Mouse (Mus musculus) lung, embryonic 16.5 days (tissue): ENCODE data around the gene Fstl4. TPM values are rescaled to one million over a fixed set of nuclear protein-coding genes. Genes with fewer than 3 reads are reported as not detected.

Source experiments
- ATAC-seq: fragments of 200-750 bp; cut with Nextera tagmentation; 2 replicates; pipeline ENCODE4 v1.8.0; 2017; ENCODE audit warnings: low read depth, mild to moderate bottlenecking, moderate library complexity
- H3K27ac ChIP-seq: fragments of 300-500 bp; sonication (generic); 2 replicates; pipeline ENCODE4 v1.5.1; 2014; ENCODE audit warnings: mild to moderate bottlenecking, control low read depth, low read length
- H3K27me3 ChIP-seq: fragments of 300-500 bp; sonication (generic); 2 replicates; pipeline ENCODE4 v1.6.1; 2014; ENCODE audit warnings: low read depth, low read length, mixed read lengths; ENCODE audit not compliant: control insufficient read depth, insufficient read depth
- H3K36me3 ChIP-seq: fragments of 300-500 bp; sonication (generic); 2 replicates; pipeline ENCODE4 v1.6.1; 2014; ENCODE audit warnings: low read length; ENCODE audit not compliant: control insufficient read depth, insufficient read depth
- H3K4me1 ChIP-seq: fragments of 300-500 bp; sonication (generic); replicated peaks from 2 replicates; pipeline ENCODE4 v1.6.1; 2014; ENCODE audit warnings: low read length, mixed read lengths; ENCODE audit not compliant: control insufficient read depth, insufficient read depth
- H3K4me2 ChIP-seq: fragments of 300-500 bp; sonication (generic); 2 replicates; pipeline ENCODE4 v1.6.1; 2014; ENCODE audit warnings: low read depth, low read length, control low read depth
- H3K4me3 ChIP-seq: fragments of 300-500 bp; sonication (generic); 2 replicates; pipeline ENCODE4 v1.5.1; 2014; ENCODE audit warnings: mild to moderate bottlenecking, low read length, control low read depth
- H3K9ac ChIP-seq: fragments of 300-500 bp; sonication (generic); 2 replicates; pipeline ENCODE4 v1.6.1; 2014; ENCODE audit warnings: low read length, control low read depth
- H3K9me3 ChIP-seq: fragments of 300-500 bp; sonication (generic); 2 replicates; pipeline ENCODE4 v1.6.1; 2016; ENCODE audit warnings: low read length; ENCODE audit not compliant: control insufficient read depth
- WGBS: fragments of 180-500 bp; shearing (Covaris S2); extraction: QIAGEN DNeasy Blood & Tissue Kit; methylation state at CpG from one replicate; pipeline ENCODE4 v1.1.7; 2014; 5-methylcytosine and 5-hydroxymethylcytosine counted together
- polyA plus RNA-seq: library from polyadenylated mRNA; unstranded; fragments of >200 nt; fragmentation: Nextera tagmentation; extraction: Ambion mirVana; gene quantifications from 2 replicates; pipeline ENCODE4 v1.2.1, GENCODE M21; 2015

Gene Fstl4
- polyA plus RNA-seq, 1 experiment from 2014 or later = 11.3 TPM

DNA sequence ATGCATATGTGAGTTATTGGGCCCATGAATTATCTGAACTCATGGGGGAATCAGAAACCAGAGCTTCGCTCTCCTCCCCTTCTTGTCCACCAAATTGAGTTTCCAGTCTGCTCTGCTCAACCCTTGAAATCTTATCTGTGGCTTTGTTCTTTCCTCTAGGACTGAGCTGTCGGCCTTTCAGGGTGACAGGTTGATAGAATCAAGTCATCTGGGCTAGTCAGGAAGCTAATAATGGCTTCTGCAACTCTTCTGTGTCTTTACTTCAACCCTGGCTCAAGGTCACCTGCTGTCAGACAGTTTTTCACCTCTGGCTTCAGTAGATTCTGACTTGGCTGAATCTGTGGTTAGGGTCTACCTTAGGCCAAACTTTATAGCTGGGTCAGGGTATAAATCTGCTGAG is 113.2 kb downstream of the Fstl4 start:
- Histone ChIP-seq H3K4me2 (no peak overlapping the region), H3K9ac (no peak overlapping the region), H3K27me3 (no peaks in the 10 kb centered on the region), H3K36me3 (no peaks in the 10 kb centered on the region), H3K27ac (no peak overlapping the region), H3K4me3 (no peak overlapping the region), H3K4me1 (no peaks in the 10 kb centered on the region), H3K9me3 (no peaks in the 10 kb centered on the region)
- 44% methylated on average over 2 of the region's 2 CpGs for WGBS
- ATAC-seq = no peak

DNA sequence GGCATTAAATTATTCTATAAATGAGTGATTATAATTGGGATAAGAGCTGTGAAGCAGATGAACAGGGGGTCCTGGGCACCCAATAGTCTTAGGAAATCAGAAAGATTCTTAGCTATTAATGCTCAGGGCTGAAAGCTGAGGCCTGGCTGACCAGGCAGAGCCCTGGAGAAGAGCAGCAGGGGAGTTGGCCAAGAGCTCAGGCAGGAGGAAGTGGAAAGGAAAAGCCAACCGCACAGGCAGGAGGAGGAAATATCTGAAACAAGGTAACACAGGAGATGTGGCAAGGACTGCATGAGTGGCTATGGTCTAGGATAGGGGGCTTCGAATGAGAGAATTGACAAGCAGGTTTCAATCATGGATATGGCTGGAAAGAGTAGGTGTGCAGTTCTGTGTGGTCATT is 115.5 kb downstream of the Fstl4 start:
- no peaks in the 10 kb centered on the region for H3K27me3 ChIP-seq
- H3K4me1 ChIP-seq = no peaks in the 10 kb centered on the region
- H3K4me2 ChIP-seq = no peak overlapping the region
- no peak overlapping the region for H3K27ac ChIP-seq
- ATAC-seq = no peak
- H3K4me3 ChIP-seq = no peak overlapping the region
- no peak overlapping the region for H3K9ac ChIP-seq
- WGBS = 77% methylated on average over 2 of the region's 2 CpGs
- H3K36me3 ChIP-seq = no peaks in the 10 kb centered on the region
- no peaks in the 10 kb centered on the region for H3K9me3 ChIP-seq

DNA sequence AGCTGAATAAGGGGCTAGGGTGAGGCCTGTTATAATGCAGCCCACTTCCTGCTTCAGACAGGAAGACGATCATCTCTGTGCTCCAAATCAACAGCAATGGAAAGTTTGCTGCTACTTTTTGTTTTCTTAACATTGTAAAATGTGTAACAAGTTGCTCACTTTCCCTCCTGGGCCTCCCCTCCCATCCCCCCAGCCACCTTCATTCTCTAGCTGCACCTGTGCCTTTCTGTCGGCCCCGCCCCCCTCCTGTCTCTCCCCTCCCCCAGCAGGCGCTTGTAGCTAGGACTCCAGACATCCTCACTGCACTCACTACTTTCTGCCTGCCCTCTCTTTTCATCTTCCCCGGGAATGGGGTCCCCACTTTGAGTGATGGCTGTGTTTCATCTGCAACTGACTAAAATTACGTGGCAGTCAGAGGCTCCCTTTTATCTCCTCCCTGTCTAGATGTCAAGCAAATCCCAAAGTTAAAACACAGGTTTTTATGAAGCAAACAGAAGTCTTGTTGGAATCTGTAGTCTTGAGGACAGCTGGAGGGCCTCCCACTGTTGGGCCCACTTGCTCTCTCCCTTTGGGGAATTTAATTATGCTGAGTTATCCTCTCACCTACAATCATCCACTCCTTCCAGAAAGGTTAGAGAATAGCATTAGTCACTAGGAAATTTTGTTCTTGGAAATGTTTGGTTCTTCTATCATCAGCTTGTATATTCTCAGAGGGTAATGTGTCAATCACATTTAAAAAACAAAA is 122.3 kb downstream of the Fstl4 start:
- Histone ChIP-seq H3K27me3 (no peaks in the 10 kb centered on the region), H3K9me3 (no peaks in the 10 kb centered on the region), H3K27ac (no peak overlapping the region), H3K4me3 (no peak overlapping the region), H3K9ac (no peak overlapping the region), H3K36me3 (no peaks in the 10 kb centered on the region), H3K4me1 (no peaks in the 10 kb centered on the region), H3K4me2 (no peak overlapping the region)
- ATAC-seq = no peak
- WGBS = 17% methylated on average over 6 of the region's 6 CpGs

DNA sequence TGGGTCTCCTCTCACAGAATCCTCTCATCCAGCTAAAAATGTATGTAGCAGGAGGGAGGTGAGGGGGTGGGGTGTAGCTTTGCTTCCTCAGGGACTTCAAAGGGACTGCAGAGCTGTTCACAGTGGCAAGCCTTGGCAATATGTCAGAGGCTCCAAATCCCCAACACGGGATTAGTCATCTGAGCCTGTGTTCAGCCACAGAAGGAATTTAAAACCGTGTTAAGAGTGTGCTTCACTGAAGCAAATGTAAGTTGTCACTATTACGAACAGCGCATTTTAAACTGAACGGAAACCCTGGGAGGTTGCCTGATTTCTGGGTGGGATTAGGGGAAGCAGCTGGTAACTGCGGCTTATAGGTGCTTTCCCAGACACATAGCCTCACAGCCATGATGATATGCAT is 123.7 kb downstream of the Fstl4 start:
- 0 out of 2 replicates have a peak, but pooled peaks have one; percentile 31 for ATAC-seq
- no peaks in the 10 kb centered on the region for H3K4me1 ChIP-seq
- 15% methylated on average over 6 of the region's 6 CpGs for WGBS
- H3K4me2 ChIP-seq = no peak overlapping the region
- no peaks in the 10 kb centered on the region for H3K36me3 ChIP-seq
- no peaks in the 10 kb centered on the region for H3K9me3 ChIP-seq
- no peak overlapping the region for H3K9ac ChIP-seq
- no peak overlapping the region for H3K4me3 ChIP-seq
- no peaks in the 10 kb centered on the region for H3K27me3 ChIP-seq
- no peak overlapping the region for H3K27ac ChIP-seq

- no peak for ATAC-seq
- Histone ChIP-seq H3K9ac (no peak overlapping the region), H3K4me3 (no peak overlapping the region), H3K4me2 (no peak overlapping the region), H3K9me3 (no peaks in the 10 kb centered on the region), H3K27ac (no peak overlapping the region), H3K27me3 (no peaks in the 10 kb centered on the region), H3K4me1 (no peaks in the 10 kb centered on the region), H3K36me3 (no peaks in the 10 kb centered on the region)
- WGBS = 58% methylated on average over 4 of the region's 4 CpGs
Measured at GRCm38 (mm10) chr11:52889527-52889926, 125.1 kb downstream of the Fstl4 start.

GRCm38 (mm10) chr11:52890156-52890555 is 125.7 kb downstream of the Fstl4 start:
- Histone ChIP-seq H3K4me2 (no peak overlapping the region), H3K27me3 (no peaks in the 10 kb centered on the region), H3K4me1 (no peaks in the 10 kb centered on the region), H3K36me3 (no peaks in the 10 kb centered on the region), H3K27ac (no peak overlapping the region), H3K9me3 (no peaks in the 10 kb centered on the region), H3K4me3 (no peak overlapping the region), H3K9ac (no peak overlapping the region)
- ATAC-seq = no peak
- 37% methylated on average over 7 of the region's 7 CpGs for WGBS

DNA sequence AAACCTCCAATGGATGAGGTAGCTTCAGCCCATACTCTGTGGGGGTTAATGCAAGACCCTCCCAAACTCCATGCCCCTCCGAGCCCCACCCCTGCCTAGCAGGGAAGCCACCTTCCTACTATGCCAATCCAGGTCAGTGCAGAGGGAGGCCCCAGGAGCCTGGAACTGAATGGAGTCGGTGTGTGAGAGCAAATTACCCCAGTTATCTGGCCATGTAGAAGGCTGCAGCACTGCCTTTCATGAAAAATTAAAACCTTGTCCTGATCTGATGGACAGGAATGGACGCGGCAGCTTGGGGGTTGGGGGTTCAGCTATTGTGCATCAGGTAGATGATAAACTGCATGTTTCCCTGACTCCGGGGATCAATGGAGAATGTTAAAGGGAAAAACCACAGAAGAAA is 139.7 kb downstream of the Fstl4 start:
- H3K4me3 ChIP-seq = no peak overlapping the region
- 87% methylated on average over 5 of the region's 5 CpGs for WGBS

DNA sequence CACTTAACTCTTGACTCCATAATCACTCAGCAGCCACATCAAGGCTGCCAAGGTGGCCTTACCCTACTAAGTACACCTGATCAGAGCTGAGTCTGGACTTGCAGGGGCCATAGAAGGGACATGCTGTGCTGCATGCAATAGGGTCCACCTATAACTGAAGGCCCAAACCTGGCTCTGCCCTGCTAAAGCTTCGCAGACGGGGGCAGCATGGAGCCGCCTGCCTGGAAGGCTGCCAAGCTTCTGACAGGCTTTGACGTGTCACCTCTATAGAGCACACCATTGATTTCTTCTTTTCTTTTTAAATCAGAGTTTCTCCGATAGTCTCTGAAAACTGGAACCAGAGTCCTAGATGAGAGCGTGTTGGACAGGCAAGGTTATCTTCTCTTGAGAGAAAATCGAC is 146.4 kb downstream of the Fstl4 start:
- Histone ChIP-seq H3K4me1 (no peaks in the 10 kb centered on the region), H3K4me3 (no peak overlapping the region), H3K4me2 (no peak overlapping the region), H3K9ac (no peak overlapping the region), H3K36me3 (no peaks in the 10 kb centered on the region), H3K27ac (no peak overlapping the region), H3K9me3 (no peaks in the 10 kb centered on the region), H3K27me3 (no peaks in the 10 kb centered on the region)
- WGBS = 28% methylated on average over 7 of the region's 7 CpGs
- ATAC-seq = no peak

More for the DNA sequence above, 139.7 kb downstream of the Fstl4 start:
- ATAC-seq = no peak
- no peaks in the 10 kb centered on the region for H3K9me3 ChIP-seq
- H3K4me2 ChIP-seq = no peak overlapping the region
- H3K9ac ChIP-seq = no peak overlapping the region
- H3K27ac ChIP-seq = no peak overlapping the region
- H3K27me3 ChIP-seq = no peaks in the 10 kb centered on the region
- no peaks in the 10 kb centered on the region for H3K4me1 ChIP-seq
- no peaks in the 10 kb centered on the region for H3K36me3 ChIP-seq

GRCm38 (mm10) chr11:52914431-52914830 is 150.0 kb downstream of the Fstl4 start:
- Histone ChIP-seq H3K9ac (no peak overlapping the region), H3K9me3 (no peaks in the 10 kb centered on the region), H3K4me3 (no peak overlapping the region), H3K4me1 (peaks cover under 1% of the 10 kb centered on the region), H3K36me3 (no peaks in the 10 kb centered on the region), H3K27ac (no peak overlapping the region), H3K4me2 (no peak overlapping the region), H3K27me3 (no peaks in the 10 kb centered on the region)
- no peak for ATAC-seq
- 49% methylated on average over 6 of the region's 6 CpGs for WGBS

DNA sequence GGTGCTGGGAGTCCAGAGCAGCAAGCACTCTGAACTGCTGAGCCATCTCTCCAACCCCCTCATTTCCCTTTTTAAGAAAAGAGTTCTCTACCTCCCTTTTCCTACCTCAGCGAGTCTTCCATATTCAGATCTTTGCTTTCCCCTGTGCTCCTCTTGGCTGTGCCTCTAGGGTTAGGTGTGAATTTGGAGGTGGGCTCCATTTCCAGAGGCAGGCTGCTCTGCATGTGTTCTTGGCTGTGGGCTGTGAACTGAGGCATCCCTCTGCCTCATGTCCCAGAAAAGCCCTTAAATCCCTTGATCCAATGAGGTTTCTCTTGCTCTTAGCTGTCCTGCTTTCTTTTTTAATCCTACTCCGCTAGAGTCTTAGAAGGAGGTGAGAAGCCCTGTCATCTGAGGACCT is 151.2 kb downstream of the Fstl4 start:
- ATAC-seq = no peak
- no peak overlapping the region for H3K27ac ChIP-seq
- WGBS = 74% methylated on average over 2 of the region's 2 CpGs
- H3K36me3 ChIP-seq = no peaks in the 10 kb centered on the region
- no peak overlapping the region for H3K4me3 ChIP-seq
- H3K4me2 ChIP-seq = no peak overlapping the region
- H3K9me3 ChIP-seq = no peaks in the 10 kb centered on the region
- peaks cover 6% of the 10 kb centered on the region for H3K4me1 ChIP-seq
- no peak overlapping the region for H3K9ac ChIP-seq
- no peaks in the 10 kb centered on the region for H3K27me3 ChIP-seq
